Mouse (Mus musculus): ENCODE data around the gene Nsun2.

Nsun2 gene

DNA sequence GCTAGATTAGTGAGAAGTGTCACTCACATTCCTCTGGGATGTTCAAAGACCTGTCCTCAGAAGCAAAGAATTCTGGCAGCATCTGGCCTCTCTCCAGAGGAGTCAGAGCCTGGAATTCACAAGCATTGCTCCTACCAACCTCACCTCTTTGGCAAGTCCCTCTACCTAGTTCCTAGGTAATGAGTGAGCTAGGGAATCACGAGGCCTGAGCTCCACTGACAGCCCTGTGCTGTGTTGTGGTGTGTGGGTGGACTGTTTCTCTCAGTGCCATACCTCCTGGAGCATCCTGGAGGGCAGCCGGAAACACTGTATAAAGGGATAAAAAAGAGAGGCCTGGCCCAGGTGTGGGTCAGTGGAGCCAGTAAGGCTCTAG, 9.4 kb upstream of the Nsun2 start:
- DNase-seq (ENCODE audit: low read depth) = no peak

DNA sequence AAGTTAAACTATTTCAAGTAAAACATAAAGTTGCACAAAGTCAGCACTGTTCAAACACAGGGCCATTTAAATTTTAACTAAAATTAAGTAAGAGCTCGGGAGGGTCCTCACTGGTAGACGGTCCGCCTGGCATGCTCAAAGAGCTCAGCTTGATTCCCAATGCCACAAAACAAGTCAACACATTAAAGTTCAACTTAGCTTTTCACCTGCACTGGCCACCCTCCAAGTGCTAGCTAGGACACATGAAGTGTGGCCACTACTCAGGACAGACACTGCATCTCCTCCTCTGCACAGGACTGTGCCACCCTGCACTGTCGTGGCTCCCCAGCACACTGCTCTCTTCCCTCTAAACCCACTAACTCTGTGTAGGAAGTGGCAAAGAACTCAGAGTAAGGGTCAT, 7.7 kb upstream of the Nsun2 start:
- DNase-seq (ENCODE audit: low read depth) = no peak

GRCm38 (mm10) chr13:69528531-69528930, 5.0 kb upstream of the Nsun2 start:
- no peak for DNase-seq (ENCODE audit: low read depth)

DNA sequence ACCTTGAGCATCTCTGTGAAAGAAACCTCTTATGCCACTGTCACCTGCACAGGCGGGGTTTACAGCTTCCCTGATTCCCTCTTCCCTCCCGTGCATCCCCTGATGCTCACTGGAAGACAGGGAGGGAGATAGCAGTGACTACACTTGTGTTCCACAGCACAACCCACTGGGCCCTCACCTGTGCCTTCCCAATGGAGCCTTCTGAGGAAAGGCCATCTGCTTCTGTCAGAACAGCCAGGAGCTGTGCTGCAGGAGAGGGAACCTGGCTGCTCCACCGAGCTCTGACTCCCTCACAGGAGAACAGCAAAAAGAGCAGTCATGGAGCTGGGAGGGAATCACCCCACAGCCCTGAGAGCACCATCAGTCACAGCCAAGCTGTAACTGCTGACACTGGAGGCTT, 3.4 kb upstream of the Nsun2 start:
- no peak for DNase-seq (ENCODE audit: low read depth)

DNA sequence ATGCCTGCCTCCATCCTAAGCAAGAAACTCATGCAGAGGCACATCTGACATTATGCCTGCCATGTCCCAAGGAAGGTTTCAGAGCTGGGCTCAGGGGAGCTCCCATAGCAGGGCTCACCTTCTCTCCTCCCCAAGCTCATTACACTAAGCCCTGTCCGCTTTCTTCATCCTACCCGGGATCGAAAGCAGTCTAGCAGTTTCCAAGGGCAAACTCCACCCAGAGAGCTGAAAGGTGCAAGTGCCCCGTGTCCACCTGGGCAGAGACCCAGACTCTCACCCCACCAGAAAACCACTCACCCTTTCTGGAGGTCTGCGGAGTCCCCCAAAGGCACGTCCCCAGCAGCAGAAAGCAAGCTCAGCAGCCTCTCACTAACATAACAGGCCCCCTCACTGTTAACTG, 2.6 kb upstream of the Nsun2 start:
- DNase-seq (ENCODE audit: low read depth) = no peak

- no peak for DNase-seq (ENCODE audit: low read depth)
Measured at GRCm38 (mm10) chr13:69531431-69531830, 2.1 kb upstream of the Nsun2 start.

GRCm38 (mm10) chr13:69532101-69532892, 1.2 kb upstream of the Nsun2 start:
- DNase-seq (ENCODE audit: low read depth) = no peak

GRCm38 (mm10) chr13:69532893-69533404, 597 bp upstream of the Nsun2 start:
- DNase-seq (ENCODE audit: low read depth) = no peak

DNA sequence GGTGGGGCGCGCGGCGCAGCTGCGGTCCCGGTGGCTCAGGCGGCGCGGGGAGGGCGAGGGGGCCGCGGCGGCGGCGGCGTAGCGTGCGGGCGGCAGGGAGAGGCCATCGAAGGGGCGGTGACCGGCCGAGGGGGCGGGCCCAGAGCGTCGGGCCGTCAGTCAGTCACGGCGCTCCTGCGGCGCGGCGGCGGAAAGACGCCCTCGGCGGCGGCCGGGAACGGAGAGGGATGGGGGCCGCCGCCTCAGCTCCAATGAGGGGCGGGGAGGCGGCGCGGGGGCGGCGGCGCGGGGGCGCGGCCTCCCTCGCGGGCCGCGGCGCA, 748 bp downstream of the Nsun2 start, which contains the start of gene Tent4a:
Gene Tent4a, minus strand, starts transcription at position 284 of the 320 bp plus-strand sequence.
- no peak for DNase-seq (ENCODE audit: low read depth)

DNA sequence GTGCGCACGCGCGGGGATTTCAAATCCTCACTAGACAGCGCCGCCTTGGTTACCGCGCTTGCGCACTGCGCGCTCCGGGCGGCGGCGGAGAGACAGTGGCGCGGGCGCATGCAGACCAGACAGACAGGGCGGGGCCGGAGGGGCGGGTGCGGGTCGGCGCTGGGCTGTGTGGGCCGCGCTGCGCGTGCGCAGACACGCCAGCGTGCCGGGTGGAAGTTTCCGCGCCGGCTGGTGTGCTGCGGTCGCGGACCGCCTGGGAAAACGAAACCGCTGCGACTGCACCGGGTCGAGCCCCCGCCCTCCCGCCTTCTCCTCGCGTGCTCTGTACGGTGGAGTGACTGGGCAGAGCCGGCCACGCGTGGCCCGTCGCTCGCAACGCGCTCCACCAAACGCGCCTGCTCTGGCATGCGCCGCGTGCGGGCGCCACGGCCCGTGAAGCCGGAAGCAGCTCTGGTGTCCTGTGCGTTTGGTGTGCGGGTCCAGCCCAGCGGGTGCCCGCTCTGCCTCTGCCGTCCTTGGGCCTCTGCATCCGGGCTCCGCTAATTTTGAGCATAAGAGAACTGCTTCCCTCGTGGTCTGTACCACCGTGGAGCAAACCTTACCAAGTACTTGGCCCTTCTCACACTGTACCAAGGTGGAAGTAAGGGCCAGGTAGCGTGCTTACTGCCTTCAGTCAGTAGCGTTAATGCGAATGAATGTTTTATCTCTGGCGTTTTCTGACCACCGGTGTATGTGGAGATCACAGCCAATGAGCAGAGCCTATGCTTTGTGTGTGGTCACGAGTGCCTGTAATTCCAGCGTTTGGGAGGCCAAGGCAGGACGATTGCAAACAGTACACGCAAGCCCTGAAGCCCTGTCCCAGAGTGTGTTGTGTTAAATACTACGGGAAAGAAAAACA, 1.4 kb downstream of the Nsun2 start:
- peak; percentile 89 for DNase-seq (ENCODE audit: low read depth)

DNA sequence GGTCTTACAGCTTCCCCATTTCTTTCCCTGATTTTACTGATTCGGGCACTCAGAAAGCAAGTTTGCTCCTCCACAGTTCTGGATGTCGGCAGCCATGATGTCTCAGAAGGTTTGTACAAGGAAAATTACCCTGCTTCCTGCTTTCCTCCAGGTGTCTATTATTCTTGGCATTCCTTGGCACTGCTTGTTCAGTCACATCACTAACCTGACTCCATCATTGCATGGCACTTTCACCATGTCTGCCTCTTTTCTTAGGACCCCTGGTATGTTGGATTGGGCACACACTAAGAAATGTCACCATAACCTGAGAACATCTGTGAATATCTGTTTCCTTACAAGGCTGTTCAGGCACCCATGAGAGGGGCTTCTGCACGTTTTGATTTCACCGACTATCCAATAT, 2.5 kb downstream of the Nsun2 start:
- DNase-seq (ENCODE audit: low read depth) = no peak

GRCm38 (mm10) chr13:69537366-69537765, 3.8 kb downstream of the Nsun2 start:
- DNase-seq (ENCODE audit: low read depth) = no peak

DNA sequence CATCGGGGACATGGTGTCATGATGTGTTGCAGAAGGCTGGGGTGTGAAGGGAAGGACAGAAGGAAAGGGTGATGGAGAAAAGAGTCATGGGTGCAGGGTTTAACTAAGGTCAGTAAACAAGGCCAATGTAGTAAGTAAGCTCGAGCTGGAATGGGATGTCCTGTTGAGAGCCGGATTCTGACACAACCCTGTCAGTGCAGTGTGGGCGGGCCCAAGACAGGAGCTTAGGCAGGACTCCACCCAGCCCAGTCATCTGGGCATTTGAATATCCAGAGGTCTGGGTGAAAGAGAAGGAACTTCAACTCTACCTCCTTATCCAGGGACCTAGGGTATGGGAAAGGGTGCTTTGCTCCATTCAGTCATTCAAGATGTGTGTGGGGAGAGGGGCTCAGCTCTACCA, 4.8 kb downstream of the Nsun2 start:
- DNase-seq (ENCODE audit: low read depth) = no peak

- no peak for DNase-seq (ENCODE audit: low read depth)
Measured at GRCm38 (mm10) chr13:69541209-69541608, 7.7 kb downstream of the Nsun2 start.

GRCm38 (mm10) chr13:69541776-69542175, 8.2 kb downstream of the Nsun2 start:
- DNase-seq (ENCODE audit: low read depth) = peak; percentile 73

GRCm38 (mm10) chr13:69542571-69543352, 9.2 kb downstream of the Nsun2 start:
- peak; percentile 37 for DNase-seq (ENCODE audit: low read depth)

DNA sequence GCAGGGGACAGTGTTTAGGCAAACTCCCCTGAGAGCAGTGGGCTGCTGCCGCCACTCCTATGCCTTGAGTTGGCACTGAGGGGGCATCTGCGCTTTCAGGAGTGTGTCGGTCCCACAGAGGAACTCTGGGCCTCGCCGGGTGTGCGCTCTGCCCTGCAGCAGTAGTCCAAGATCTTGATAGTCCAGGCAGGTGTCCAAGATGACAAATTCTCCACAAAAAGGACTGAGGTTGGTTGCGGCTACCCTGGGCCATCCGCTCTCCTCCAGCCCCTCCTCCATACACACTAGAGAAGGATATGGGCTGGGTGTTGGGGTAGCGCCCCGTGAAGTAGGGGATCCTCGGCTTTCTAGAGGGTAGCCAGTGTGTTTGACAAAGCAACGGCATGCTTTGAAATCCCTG, 10.0 kb downstream of the Nsun2 start:
- DNase-seq (ENCODE audit: low read depth) = no peak

- no peak for DNase-seq (ENCODE audit: low read depth)
Measured at GRCm38 (mm10) chr13:69545019-69545418, 11.5 kb downstream of the Nsun2 start.

DNA sequence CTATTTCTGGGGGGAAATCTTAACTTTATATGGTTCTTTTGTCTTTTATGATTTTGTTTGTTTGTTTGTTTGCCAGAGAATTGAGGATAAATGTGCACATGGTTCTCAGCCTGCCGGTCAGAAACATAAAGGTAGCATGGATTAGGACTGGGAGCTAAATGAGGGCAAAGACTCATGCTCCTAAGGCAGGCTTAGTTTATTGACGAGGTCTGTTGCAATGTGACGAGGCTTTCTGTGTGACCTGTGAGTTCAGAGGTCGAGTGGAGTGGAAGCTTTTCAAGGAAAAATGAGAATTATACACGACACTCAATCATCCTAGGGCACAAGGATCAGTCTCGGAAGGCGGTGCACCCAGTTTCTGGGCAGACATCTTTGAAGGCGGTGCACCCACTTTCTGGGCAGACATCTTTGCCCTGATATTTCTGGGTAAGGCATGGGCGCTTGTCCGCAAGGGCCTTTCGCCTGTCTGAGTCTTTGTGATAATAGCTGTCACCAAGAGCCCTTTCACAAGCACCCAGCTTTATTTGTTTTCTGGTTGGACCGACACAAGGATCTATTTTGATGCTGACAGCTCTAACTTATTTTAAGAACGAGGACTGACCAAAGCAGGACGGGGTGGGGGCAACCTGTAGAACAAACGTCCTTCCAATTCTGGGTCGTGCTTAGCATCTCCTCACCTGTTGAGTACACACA, 14.1 kb downstream of the Nsun2 start:
- no peak for DNase-seq (ENCODE audit: low read depth)

- DNase-seq (ENCODE audit: low read depth) = no peak
Measured at GRCm38 (mm10) chr13:69549980-69550379, 16.4 kb downstream of the Nsun2 start.

DNA sequence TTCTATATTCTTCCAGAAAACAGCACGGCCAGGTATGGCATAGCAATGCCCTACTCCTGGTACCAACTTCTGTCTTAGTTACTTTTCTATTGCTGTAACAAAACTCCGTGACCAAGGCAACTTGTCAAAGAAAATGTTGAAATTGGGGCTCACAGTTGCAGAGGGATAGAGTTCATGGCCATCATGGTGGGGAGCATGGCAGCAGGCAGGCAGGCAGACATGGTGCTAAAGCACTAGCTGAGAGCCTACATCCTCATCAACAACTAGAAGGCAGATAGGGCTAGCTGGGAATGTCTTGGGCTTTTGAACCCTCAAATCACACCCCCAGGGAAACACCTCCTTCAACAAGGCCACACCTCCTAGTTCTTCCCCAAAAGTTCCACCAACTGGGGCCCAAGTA, 17.3 kb downstream of the Nsun2 start:
- no peak for DNase-seq (ENCODE audit: low read depth)

DNA sequence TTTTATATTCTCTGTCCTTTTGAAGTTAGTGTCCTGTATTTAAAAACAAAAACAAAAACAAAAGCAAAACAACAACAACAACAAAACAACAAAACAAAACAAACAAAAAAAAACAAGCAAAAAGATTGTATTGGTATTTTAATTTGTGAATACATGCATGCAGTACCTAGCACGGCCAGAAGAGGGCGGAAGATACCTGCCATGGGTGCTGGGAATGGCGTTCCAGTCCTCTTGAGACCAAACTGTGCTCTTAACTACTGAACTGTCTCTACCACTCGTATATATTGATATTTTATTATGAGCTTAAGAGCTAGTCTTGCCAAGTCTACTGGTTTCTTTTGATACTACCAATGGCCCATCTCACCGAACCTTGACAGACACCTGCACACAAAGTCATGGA, 19.5 kb downstream of the Nsun2 start:
- no peak for DNase-seq (ENCODE audit: low read depth)
